ENCODE assay signal across 7 mouse cellular contexts in genomic region chr10:43577997-43578331, GRCm38 (mm10). TPM values are rescaled to one million over a fixed set of nuclear protein-coding genes. Genes with fewer than 3 reads are reported as not detected.
A peak's percentile ranks its signal among the peaks of the same experiment; 100 is the strongest.
DNase-seq lines count a peak whose midpoint lies in the region; ATAC-seq and TF ChIP-seq lines count a peak whose summit lies in the region.

Cd24a (plus strand) TSS chr10:43578284.

- DNase-seq in neural tube, embryonic 11.5 days (ENCODE audit: low spot score), result no peak
- DNase-seq in neural tube, embryonic 10.5 days (ENCODE audit: extremely low spot score, low spot score), result no peak
- no peak for DNase-seq in liver, embryonic 14.5 days (ENCODE audit: low read depth in 3 of 3, low spot score in 3 of 3)
- no peak for DNase-seq in embryo, embryonic 11 days
- no peak for DNase-seq in T-cell, adult 2 months (ENCODE audit: low spot score)

- peak within 1 kb of the TSS; percentile 88 for H3K4me3 ChIP-seq in neural tube, embryonic 11.5 days (ENCODE audit: low read depth, low read length)
- peak within 1 kb of the TSS; percentile 61 for H3K4me3 ChIP-seq in embryonic facial prominence, embryonic 12.5 days
- peak within 1 kb of the TSS; percentile 71 to 97 for H3K4me3 ChIP-seq in liver, embryonic 14.5 days (ENCODE audit: insufficient read depth in 1 of 2, low read depth in 2 of 2, low read length in 2 of 2)

- peak within 1 kb of the TSS; percentile 98 for H3K9ac ChIP-seq in neural tube, embryonic 11.5 days (ENCODE audit: low read length)
- peak within 1 kb of the TSS; percentile 91 for H3K9ac ChIP-seq in embryonic facial prominence, embryonic 12.5 days
- peak within 1 kb of the TSS; percentile 99 for H3K9ac ChIP-seq in liver, embryonic 14.5 days (replicated peaks)

- H3K27me3 ChIP-seq in neural tube, embryonic 11.5 days (ENCODE audit: control insufficient read depth, insufficient read depth, low read length), result no peaks in the 10 kb centered on the region
- no peaks in the 10 kb centered on the region for H3K27me3 ChIP-seq in embryonic facial prominence, embryonic 12.5 days
- no peaks in the 10 kb centered on the region for H3K27me3 ChIP-seq in liver, embryonic 14.5 days (ENCODE audit: control insufficient read depth, insufficient read depth, low read length)

- 1% methylated on average over 6 of the region's 6 CpGs for WGBS in neural tube, embryonic 11.5 days
- under 1% methylated on average over 6 of the region's 6 CpGs for WGBS in embryonic facial prominence, embryonic 12.5 days
- under 1% methylated on average over 6 of the region's 6 CpGs for WGBS in liver, embryonic 14.5 days (ENCODE audit: insufficient replicate concordance)

- peak within 1 kb of the TSS; percentile 99 for H3K27ac ChIP-seq in neural tube, embryonic 11.5 days (ENCODE audit: low read depth, low read length)
- H3K27ac ChIP-seq in embryonic facial prominence, embryonic 12.5 days, result peak within 1 kb of the TSS; percentile 98
- peak within 1 kb of the TSS; percentile 87 for H3K27ac ChIP-seq in liver, embryonic 14.5 days

- H3K4me2 ChIP-seq in neural tube, embryonic 11.5 days (ENCODE audit: low read depth), result peak within 1 kb of the TSS; percentile 85
- peak within 1 kb of the TSS; percentile 75 for H3K4me2 ChIP-seq in embryonic facial prominence, embryonic 12.5 days (replicated peaks)
- peak within 1 kb of the TSS; percentile 92 for H3K4me2 ChIP-seq in liver, embryonic 14.5 days (ENCODE audit: low read depth)

- no peak for TF ChIP-seq CTCF in liver, embryonic 14.5 days (IDR thresholded peaks at IDR 0.05; ENCODE audit: low read depth)

- H3K36me3 ChIP-seq in neural tube, embryonic 11.5 days (ENCODE audit: control insufficient read depth, insufficient read depth, low read length), result 0 out of 2 replicates have a peak, but pooled peaks cover 2% of the 10 kb centered on the region
- H3K36me3 ChIP-seq in embryonic facial prominence, embryonic 12.5 days, result peaks cover 12% of the 10 kb centered on the region
- peaks cover 31% of the 10 kb centered on the region for H3K36me3 ChIP-seq in liver, embryonic 14.5 days (replicated peaks; ENCODE audit: control insufficient read depth, insufficient read depth, low read depth)

- no peaks in the 10 kb centered on the region for H3K9me3 ChIP-seq in neural tube, embryonic 11.5 days (ENCODE audit: control insufficient read depth, low read length)
- no peaks in the 10 kb centered on the region for H3K9me3 ChIP-seq in embryonic facial prominence, embryonic 12.5 days
- no peaks in the 10 kb centered on the region for H3K9me3 ChIP-seq in liver, embryonic 14.5 days (ENCODE audit: control insufficient read depth, low read length)

- TF ChIP-seq EP300 in liver, embryonic 14.5 days (IDR thresholded peaks at IDR 0.05; ENCODE audit: low read depth), result no peak

- H3K4me1 ChIP-seq in neural tube, embryonic 11.5 days (ENCODE audit: control insufficient read depth, insufficient read depth, low read length), result peaks cover 4% of the 10 kb centered on the region; the same call in 1 of the 2 replicates
- peaks cover 18% of the 10 kb centered on the region for H3K4me1 ChIP-seq in embryonic facial prominence, embryonic 12.5 days
- H3K4me1 ChIP-seq in liver, embryonic 14.5 days (replicated peaks; ENCODE audit: control insufficient read depth in 2 of 2, insufficient read depth in 2 of 2, low read length in 1 of 2), result peaks cover 18 to 22% of the 10 kb centered on the region in 2 experiments

- ATAC-seq in neural tube, embryonic 11.5 days (ENCODE audit: insufficient read depth, low FRiP score, low TSS enrichment), result no peak
- ATAC-seq in embryonic facial prominence, embryonic 12.5 days (ENCODE audit: insufficient number of reproducible peaks, insufficient read depth, low FRiP score, low TSS enrichment), result no peak
- no peak for ATAC-seq in granulocyte monocyte progenitor cell, adult 5-6 weeks (replicated peaks; ENCODE audit: poor library complexity, severe bottlenecking)
- no peak for ATAC-seq in liver, embryonic 14.5 days (ENCODE audit: insufficient read depth)

RNA-seq across cellular contexts. Expression of gene Cd24a, which starts in this region (rescaled TPM):
- polyA plus RNA-seq in neural tube, embryonic 11.5 days (2014; fragmentation: Nextera tagmentation; extraction: Ambion mirVana), result 698 and 708 TPM in 2 replicates
- polyA plus RNA-seq in embryonic facial prominence, embryonic 12.5 days (2016; fragmentation: Nextera tagmentation; extraction: Ambion mirVana), result 376 TPM in 2 replicates
- total RNA-seq in granulocyte monocyte progenitor cell, adult 5-6 weeks (2014; fragmentation: Nextera tagmentation), result 279 and 288 TPM in 2 replicates
- 385 and 423 TPM in 2 replicates for total RNA-seq in granulocyte monocyte progenitor cell, adult 5-6 weeks (2017)
- polyA plus RNA-seq in liver, embryonic 14.5 days (2012; rRNA removed), result 977 and 1,014 TPM in 2 replicates
- 1,175 and 1,210 TPM in 2 replicates for polyA plus RNA-seq in liver, embryonic 14.5 days (2014; fragmentation: Nextera tagmentation; extraction: Ambion mirVana)
